Mouse (Mus musculus) spleen, postnatal 36 days (tissue): ENCODE results near the gene Hoxd4.

Experiments used
- DNase-seq, 2 experiments: peaks; one replicate each; pipeline ENCODE4 v3.0.0; 2022; ENCODE audit warnings: low spot score in 2 of 2, mixed read lengths in 1 of 2

Gene Hoxd4

GRCm38 (mm10) chr2:74777536-74778275, 66.0 kb downstream of the Hoxd4 start:
- DNase-seq: no peak
